Mouse (Mus musculus) CH12.LX (cell line): ENCODE measurements around the gene Ccdc3. TPM values are rescaled to one million over a fixed set of nuclear protein-coding genes. Genes with fewer than 3 reads are reported as not detected.

Experiments used
- polyA plus RNA-seq: library from polyadenylated mRNA; unstranded; fragments of >175 nt; gene quantifications from 2 replicates; pipeline ENCODE4 v1.2.1, GENCODE M21; 2012; ENCODE audit warnings: low read depth; ENCODE audit not compliant: insufficient read length
- total RNA-seq, 2 experiments: library from RNA; depleted of rRNA; stranded (reverse); fragments of 300-350 nt in 1 of 2; fragments of >200 nt in 1 of 2; gene quantifications; 2 replicates each; pipeline ENCODE4 v1.2.3; 2012 to 2014

The Ccdc3 gene
- total and polyA plus RNA-seq, 3 experiments: not detected

Other genes starting within 250 kb of the Ccdc3 start
- gene Phyh, start 218.8 kb upstream of the Ccdc3 start, total RNA-seq (2012; rRNA removed): 11.0 and 12.5 TPM in 2 replicates
- 24.2 and 24.4 TPM in 2 replicates for gene Phyh, start 218.8 kb upstream of the Ccdc3 start, total RNA-seq (2014; rRNA removed)
- gene Phyh, start 218.8 kb upstream of the Ccdc3 start, polyA plus RNA-seq: 17.2 and 18.5 TPM in 2 replicates
- gene Ucma, start 161.7 kb upstream of the Ccdc3 start, total RNA-seq (2012; rRNA removed): not detected in 2 replicates
- gene Ucma, start 161.7 kb upstream of the Ccdc3 start, total RNA-seq (2014; rRNA removed): not detected in 2 replicates
- not detected in 2 replicates for gene Ucma, start 161.7 kb upstream of the Ccdc3 start, polyA plus RNA-seq
- gene Mcm10, start 125.0 kb upstream of the Ccdc3 start, total RNA-seq (2012; rRNA removed): 73.6 and 87.3 TPM in 2 replicates
- gene Mcm10, start 125.0 kb upstream of the Ccdc3 start, total RNA-seq (2014; rRNA removed): 65.2 and 72.6 TPM in 2 replicates
- 104 and 122 TPM in 2 replicates for gene Mcm10, start 125.0 kb upstream of the Ccdc3 start, polyA plus RNA-seq
- 19.8 and 25.1 TPM in 2 replicates for gene Optn, start 73.7 kb upstream of the Ccdc3 start, total RNA-seq (2012; rRNA removed)
- 27.2 and 28.0 TPM in 2 replicates for gene Optn, start 73.7 kb upstream of the Ccdc3 start, total RNA-seq (2014; rRNA removed)
- 37.3 and 40.6 TPM in 2 replicates for gene Optn, start 73.7 kb upstream of the Ccdc3 start, polyA plus RNA-seq